Mouse (Mus musculus) MEL (cell line): Measurements from ENCODE around the gene Fndc7. TPM values are rescaled to one million over a fixed set of nuclear protein-coding genes. Genes with fewer than 3 reads are reported as not detected.

Source experiments
- DNase-seq: peaks from one replicate; pipeline ENCODE4 v3.0.0; 2011; ENCODE audit warnings: low read depth, low spot score
- H3K27ac ChIP-seq: 2 replicates; pipeline ENCODE4 v1.5.1; 2012; ENCODE audit warnings: low read depth, mild to moderate bottlenecking, control low read depth, low read length, moderate library complexity; ENCODE audit not compliant: control insufficient read depth
- H3K27me3 ChIP-seq, 2 experiments: fragments of 150-350 bp in 1 of 2; sonication (generic) in 1 of 2; 2 replicates each; pipeline ENCODE4 v1.6.1; 2012; ENCODE audit warnings: low read length in 2 of 2, mild to moderate bottlenecking in 2 of 2, improper control_type of control experiment in 1 of 2, moderate library complexity in 1 of 2; ENCODE audit not compliant: insufficient read depth in 2 of 2, control insufficient read depth in 1 of 2
- H3K36me3 ChIP-seq, 2 experiments: 2 replicates each; pipeline ENCODE4 v1.6.1; 2012 to 2014; ENCODE audit warnings: low read length in 2 of 2, improper control_type of control experiment in 1 of 2, inconsistent platforms in 1 of 2, mild to moderate bottlenecking in 1 of 2; ENCODE audit not compliant: insufficient read depth in 2 of 2, control insufficient read depth in 1 of 2
- H3K4me1 ChIP-seq, 2 experiments: fragments of 150-350 bp in 1 of 2; sonication (generic) in 1 of 2; 2 replicates each; pipeline ENCODE4 v1.6.1; 2012; ENCODE audit warnings: low read length in 2 of 2, improper control_type of control experiment in 1 of 2, mild to moderate bottlenecking in 1 of 2; ENCODE audit not compliant: insufficient read depth in 2 of 2, control insufficient read depth in 1 of 2
- H3K4me3 ChIP-seq, 2 experiments: fragments of 150-350 bp in 1 of 2; sonication (generic) in 1 of 2; 2 replicates each; pipeline ENCODE4 v1.5.1; 2012; ENCODE audit warnings: low read depth in 2 of 2, low read length in 2 of 2, mild to moderate bottlenecking in 2 of 2, moderate library complexity in 2 of 2, control low read depth in 1 of 2, improper control_type of control experiment in 1 of 2; ENCODE audit not compliant: control insufficient read depth in 1 of 2, insufficient read depth in 1 of 2
- H3K79me2 ChIP-seq: 2 replicates; pipeline ENCODE4 v1.6.1; 2012; ENCODE audit warnings: mild to moderate bottlenecking, low read length, moderate library complexity; ENCODE audit not compliant: control insufficient read depth, poor library complexity, insufficient read depth
- H3K9ac ChIP-seq: 2 replicates; pipeline ENCODE4 v1.6.1; 2012; ENCODE audit warnings: low read depth, mild to moderate bottlenecking, control low read depth, low read length, moderate library complexity; ENCODE audit not compliant: control insufficient read depth, poor library complexity, severe bottlenecking
- H3K9me3 ChIP-seq: fragments of 150-350 bp; sonication (generic); replicated peaks from 2 replicates; pipeline ENCODE4 v1.6.1; 2012; ENCODE audit warnings: mild to moderate bottlenecking, low read length, improper control_type of control experiment, moderate library complexity; ENCODE audit not compliant: insufficient read depth
- CHD2 ChIP-seq: IDR thresholded peaks from 2 replicates; pipeline ENCODE4 v1.6.1; 2011; ENCODE audit warnings: low read length, improper control_type of control experiment
- CTCF ChIP-seq, 3 experiments: IDR thresholded peaks in 2 of 3; conservative IDR thresholded peaks in 1 of 3; 2 replicates each; pipeline ENCODE4 v1.5.1; 2011 to 2012; ENCODE audit warnings: low read length in 3 of 3, low read depth in 2 of 3, mild to moderate bottlenecking in 2 of 3, improper control_type of control experiment in 1 of 3, inconsistent platforms in 1 of 3, mixed read lengths in 1 of 3, moderate library complexity in 1 of 3; ENCODE audit not compliant: control insufficient read depth in 1 of 3, insufficient read depth in 1 of 3, poor library complexity in 1 of 3, severe bottlenecking in 1 of 3
- E2F4 ChIP-seq: IDR thresholded peaks from 2 replicates; pipeline ENCODE4 v1.6.1; 2011; ENCODE audit warnings: low read depth, low read length, improper control_type of control experiment, borderline replicate concordance
- ELF1 ChIP-seq: IDR thresholded peaks from 2 replicates; pipeline ENCODE4 v1.6.1; 2014; ENCODE audit warnings: low read depth, mild to moderate bottlenecking, inconsistent platforms, low read length, improper control_type of control experiment, moderate library complexity
- EP300 ChIP-seq, 2 experiments: IDR thresholded peaks; 2 replicates each; pipeline ENCODE4 v1.6.1; 2011; ENCODE audit warnings: improper control_type of control experiment in 2 of 2, low read length in 2 of 2, low read depth in 1 of 2, mild to moderate bottlenecking in 1 of 2
- ETS1 ChIP-seq: IDR thresholded peaks from 2 replicates; pipeline ENCODE4 v1.6.1; 2012; ENCODE audit warnings: low read depth, mild to moderate bottlenecking, inconsistent platforms, low read length, improper control_type of control experiment, moderate library complexity
- GABPA ChIP-seq: IDR thresholded peaks from 2 replicates; pipeline ENCODE4 v1.6.1; 2012; ENCODE audit warnings: low read depth, mild to moderate bottlenecking, inconsistent platforms, low read length, improper control_type of control experiment, moderate library complexity
- GATA1 ChIP-seq: IDR thresholded peaks from 2 replicates; pipeline ENCODE4 v1.6.1; 2011; ENCODE audit warnings: low read depth, low read length, improper control_type of control experiment
- HCFC1 ChIP-seq: IDR thresholded peaks from 2 replicates; pipeline ENCODE4 v1.6.1; 2012; ENCODE audit warnings: low read depth, mild to moderate bottlenecking, inconsistent platforms, low read length, improper control_type of control experiment, moderate library complexity
- JUND ChIP-seq: IDR thresholded peaks from 2 replicates; pipeline ENCODE4 v1.6.1; 2011; ENCODE audit warnings: low read depth, mild to moderate bottlenecking, improper control_type of control experiment, low read length
- MAFK ChIP-seq: IDR thresholded peaks from 2 replicates; pipeline ENCODE4 v1.6.1; 2011; ENCODE audit warnings: low read depth, mild to moderate bottlenecking, low read length, improper control_type of control experiment, borderline replicate concordance
- MXI1 ChIP-seq: IDR thresholded peaks from 2 replicates; pipeline ENCODE4 v1.6.1; 2011; ENCODE audit warnings: mild to moderate bottlenecking, low read depth, low read length, improper control_type of control experiment
- MYC ChIP-seq: IDR thresholded peaks from 2 replicates; pipeline ENCODE4 v1.6.1; 2011; ENCODE audit warnings: low read depth, mild to moderate bottlenecking, low read length, improper control_type of control experiment, moderate library complexity
- NELFE ChIP-seq: IDR thresholded peaks from 2 replicates; pipeline ENCODE4 v1.6.1; 2011; ENCODE audit warnings: low read depth, low read length, improper control_type of control experiment
- POLR2A ChIP-seq, 2 experiments: IDR thresholded peaks; 2 replicates each; pipeline ENCODE4 v1.6.1; 2011 to 2012; ENCODE audit warnings: low read length in 2 of 2, mild to moderate bottlenecking in 2 of 2, control low read depth in 1 of 2, improper control_type of control experiment in 1 of 2, low read depth in 1 of 2, moderate library complexity in 1 of 2; ENCODE audit not compliant: control insufficient read depth in 1 of 2, insufficient read depth in 1 of 2, poor library complexity in 1 of 2
- RAD21 ChIP-seq: IDR thresholded peaks from 2 replicates; pipeline ENCODE4 v1.6.1; 2011; ENCODE audit warnings: mild to moderate bottlenecking, low read depth, low read length, improper control_type of control experiment
- RCOR1 ChIP-seq: IDR thresholded peaks from 2 replicates; pipeline ENCODE4 v1.6.1; 2012; ENCODE audit warnings: low read depth, mild to moderate bottlenecking, inconsistent platforms, low read length, improper control_type of control experiment
- SIN3A ChIP-seq: IDR thresholded peaks from 2 replicates; pipeline ENCODE4 v1.6.1; 2012; ENCODE audit warnings: low read length, improper control_type of control experiment, inconsistent platforms
- SMC3 ChIP-seq: IDR thresholded peaks from 2 replicates; pipeline ENCODE4 v1.6.1; 2011; ENCODE audit warnings: low read depth, low read length, improper control_type of control experiment
- TCF12 ChIP-seq: IDR thresholded peaks from 2 replicates; pipeline ENCODE4 v1.6.1; 2014; ENCODE audit warnings: low read depth, mild to moderate bottlenecking, inconsistent platforms, low read length, improper control_type of control experiment, moderate library complexity
- USF1 ChIP-seq: IDR thresholded peaks from 2 replicates; pipeline ENCODE4 v1.6.1; 2014; ENCODE audit warnings: low read depth, mild to moderate bottlenecking, inconsistent platforms, low read length, improper control_type of control experiment, moderate library complexity
- USF2 ChIP-seq, 2 experiments: IDR thresholded peaks; 2 replicates each; pipeline ENCODE4 v1.6.1; 2011 to 2012; ENCODE audit warnings: improper control_type of control experiment in 2 of 2, low read length in 2 of 2, borderline replicate concordance in 1 of 2, inconsistent platforms in 1 of 2, low read depth in 1 of 2, mild to moderate bottlenecking in 1 of 2; ENCODE audit not compliant: insufficient read depth in 1 of 2
- ZC3H11A ChIP-seq: IDR thresholded peaks from 2 replicates; pipeline ENCODE4 v1.6.1; 2012; ENCODE audit warnings: low read depth, mild to moderate bottlenecking, inconsistent platforms, low read length, improper control_type of control experiment
- ZKSCAN1 ChIP-seq: IDR thresholded peaks from 2 replicates; pipeline ENCODE4 v1.6.1; 2012; ENCODE audit warnings: low read depth, mild to moderate bottlenecking, inconsistent platforms, low read length, improper control_type of control experiment, moderate library complexity
- ZMIZ1 ChIP-seq: IDR thresholded peaks from 2 replicates; pipeline ENCODE4 v1.6.1; 2012; ENCODE audit warnings: low read depth, mild to moderate bottlenecking, inconsistent platforms, low read length, improper control_type of control experiment, moderate library complexity
- polyA plus RNA-seq, 2 experiments: library from polyadenylated mRNA; stranded (reverse) in 1 of 2; unstranded in 1 of 2; fragments of >175 nt in 1 of 2; fragments of >200 nt in 1 of 2; gene quantifications; 2 replicates each; pipeline versions ENCODE4 v1.2.1 to v1.2.4; 2012; ENCODE audit warnings: low replicate concordance in 2 of 2, low read depth in 1 of 2; ENCODE audit not compliant: insufficient read length in 2 of 2, insufficient read depth in 1 of 2, missing spikeins in 1 of 2
- total RNA-seq: library from RNA; depleted of rRNA; stranded (reverse); fragments of 300-350 nt; gene quantifications from 2 replicates; pipeline ENCODE4 v1.2.3, GENCODE M21; 2012

The Fndc7 gene
- total and polyA plus RNA-seq, 3 experiments = 0.13 TPM; not detected in 2

GRCm38 (mm10) chr3:108885686-108886530, 3.9 kb downstream of the Fndc7 start (continued):
- TF ChIP-seq SMC3 = no peak
- peak; percentile 21; the same call in 1 of the 2 replicates for TF ChIP-seq HCFC1
- 0 out of 2 replicates have a peak, but pooled peaks have one; percentile 44 for TF ChIP-seq ELF1
- no peak for TF ChIP-seq ZC3H11A

DNA sequence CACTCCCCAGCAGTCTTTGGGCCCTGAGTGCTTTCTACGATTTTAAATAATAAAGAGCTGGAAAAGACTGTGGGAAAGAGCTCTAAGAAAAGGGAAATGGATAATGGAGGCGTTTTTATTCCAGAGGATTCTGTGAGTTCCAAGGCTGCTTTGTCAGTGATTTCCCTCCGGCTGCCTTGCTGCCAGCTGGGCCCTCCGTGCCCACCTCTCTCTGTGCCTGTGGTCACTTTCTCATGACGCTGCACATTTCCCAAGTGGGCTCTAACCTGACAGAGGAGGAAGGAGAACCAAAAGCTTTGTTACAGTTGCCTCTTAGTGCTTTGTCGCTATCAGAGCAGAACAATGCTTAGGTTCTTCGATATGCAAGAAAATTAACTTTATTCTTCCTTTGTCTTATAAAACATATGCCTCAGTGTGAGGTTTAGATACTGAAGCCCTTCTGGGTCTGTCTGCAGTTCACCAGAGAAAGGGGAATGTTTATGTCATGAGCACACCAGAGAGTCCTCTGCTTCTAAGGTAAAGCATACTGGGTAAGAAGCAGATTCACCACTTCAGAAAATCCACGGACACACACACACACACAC, 5.0 kb downstream of the Fndc7 start:
- Histone ChIP-seq H3K79me2 (no peaks in the 10 kb centered on the region), H3K4me1 (peaks cover 18 to 25% of the 10 kb centered on the region in 2 experiments)

DNA sequence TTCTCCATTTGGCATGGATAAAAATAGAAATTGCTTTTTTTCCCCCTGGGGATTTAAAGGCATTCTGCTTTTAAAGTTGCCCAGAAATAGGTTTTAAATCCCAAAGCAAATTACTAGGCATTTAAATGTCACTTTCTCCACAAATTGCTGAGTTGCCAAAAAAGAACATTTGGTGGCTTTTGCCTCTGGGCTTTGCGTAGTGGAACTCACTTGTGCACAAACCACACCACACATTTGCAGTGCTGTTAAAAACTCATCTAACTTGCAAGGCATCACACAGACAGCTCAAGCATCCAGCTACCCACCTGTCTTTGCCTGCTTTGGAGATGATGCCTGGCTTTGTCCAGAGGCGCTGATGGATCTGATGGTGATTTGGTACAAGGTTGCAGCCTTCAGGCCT, 6.7 kb downstream of the Fndc7 start:
- no peaks in the 10 kb centered on the region for H3K27me3 ChIP-seq
- H3K79me2 ChIP-seq = no peaks in the 10 kb centered on the region
- no peak for DNase-seq
- H3K27ac ChIP-seq = no peak overlapping the region
- peaks cover 18 to 25% of the 10 kb centered on the region in 2 experiments for H3K4me1 ChIP-seq
- no peaks in the 10 kb centered on the region for H3K9me3 ChIP-seq
- H3K4me3 ChIP-seq = no peak overlapping the region
- peaks cover 0 to 16% of the 10 kb centered on the region in 2 experiments; a peak in 2 of 4 replicates for H3K36me3 ChIP-seq
- no peak overlapping the region for H3K9ac ChIP-seq
- no peak for TF ChIP-seq HCFC1
- TF ChIP-seq ELF1 = no peak
- TF ChIP-seq MAFK = peak; percentile 46; the same call in 1 of the 2 replicates

More for the DNA sequence above, 5.0 kb downstream of the Fndc7 start:
- TF ChIP-seq CHD2 (0 out of 2 replicates have a peak, but pooled peaks have one; percentile 5), ZMIZ1 (0 out of 2 replicates have a peak, but pooled peaks have one; percentile 27), TCF12 (peak; percentile 48; the same call in 1 of the 2 replicates), GATA1 (0 out of 2 replicates have a peak, but pooled peaks have one; percentile 13), ZC3H11A (peak; percentile 41; the same call in 1 of the 2 replicates), JUND (no peak), NELFE (0 out of 2 replicates have a peak, but pooled peaks have one; percentile 25), RAD21 (no peak), GABPA (no peak), E2F4 (no peak), RCOR1 (0 out of 2 replicates have a peak, but pooled peaks have one; percentile 35), CTCF (IDR thresholded peaks at IDR 0.05 in 2 of 3, conservative IDR thresholded peaks at IDR 0.05 in 1 of 3; ENCODE audit: control insufficient read depth in 1 of 3, insufficient read depth in 1 of 3, low read depth in 2 of 3, low read length in 3 of 3, poor library complexity in 1 of 3, severe bottlenecking in 1 of 3) (no peak), EP300 (IDR thresholded peaks at IDR 0.05; ENCODE audit: low read depth in 1 of 2, low read length in 2 of 2) (peak in 1 of 2 experiments; percentile 57; a peak in 3 of 4 replicates), MYC (peak; percentile 42; the same call in 1 of the 2 replicates), HCFC1 (peak; percentile 51), POLR2A (IDR thresholded peaks at IDR 0.05; ENCODE audit: control insufficient read depth in 1 of 2, insufficient read depth in 1 of 2, low read depth in 1 of 2, low read length in 2 of 2, poor library complexity in 1 of 2) (peak in 1 of 2 experiments; percentile 17; a peak in 1 of 4 replicates), USF2 (IDR thresholded peaks at IDR 0.05; ENCODE audit: borderline replicate concordance in 1 of 2, insufficient read depth in 1 of 2, low read depth in 1 of 2, low read length in 2 of 2) (no peak), USF1 (no peak), MXI1 (0 out of 2 replicates have a peak, but pooled peaks have one; percentile 25), ETS1 (0 out of 2 replicates have a peak, but pooled peaks have one; percentile 10), SIN3A (no peak), ZKSCAN1 (no peak)
- TF ChIP-seq, all 39 proteins: peak for 13
- H3K9me3 ChIP-seq = no peaks in the 10 kb centered on the region
- H3K9ac ChIP-seq = peak overlapping the region; percentile 50
- peak; percentile 54 for DNase-seq
- peak overlapping the region; percentile 69 for H3K27ac ChIP-seq
- peak overlapping the region; percentile 40 to 44 for H3K4me3 ChIP-seq
- peaks cover 0 to 16% of the 10 kb centered on the region in 2 experiments; a peak in 2 of 4 replicates for H3K36me3 ChIP-seq
- H3K27me3 ChIP-seq = no peaks in the 10 kb centered on the region
